ENCODE assay signal across 14 mouse cellular contexts in genomic region chr8:80474971-80475370, GRCm38 (mm10). TPM values are rescaled to one million over a fixed set of nuclear protein-coding genes. Genes with fewer than 3 reads are reported as not detected.
A peak's percentile ranks its signal among the peaks of the same experiment; 100 is the strongest.
DNase-seq lines count a peak whose midpoint lies in the region; ATAC-seq and TF ChIP-seq lines count a peak whose summit lies in the region.
"Had no signal": no experiment of that assay in that cellular context is flagged by ENCODE, and none has a peak within 500 bp of the region (broad histone marks: within the 10 kb centered on the region; RNA-seq: fewer than 3 reads in every experiment).

No protein-coding gene starts in this region.

- no peaks in the 10 kb centered on the region for H3K36me3 ChIP-seq in intestine, postnatal 0 days (ENCODE audit: control insufficient read depth, insufficient read depth)
- no peaks in the 10 kb centered on the region for H3K36me3 ChIP-seq in intestine, embryonic 16.5 days (ENCODE audit: control insufficient read depth, insufficient read depth, low read length)
- no peaks in the 10 kb centered on the region for H3K36me3 ChIP-seq in embryonic facial prominence, embryonic 14.5 days (ENCODE audit: control insufficient read depth, insufficient read depth, low read length)
- H3K36me3 ChIP-seq: hindbrain, embryonic 15.5 days; stomach, embryonic 15.5 days had no signal

- TF ChIP-seq CTCF in intestine, postnatal 0 days (IDR thresholded peaks at IDR 0.05; ENCODE audit: low read depth), result peak; percentile 25; the same call in 1 of the 2 replicates
- TF ChIP-seq CTCF in gastrocnemius, adult 2 months (IDR thresholded peaks at IDR 0.05), result no peak

- no peak overlapping the region for H3K4me2 ChIP-seq in intestine, postnatal 0 days (replicated peaks; ENCODE audit: low read depth)
- no peak overlapping the region for H3K4me2 ChIP-seq in intestine, embryonic 16.5 days (ENCODE audit: low read depth, low read length)
- no peak overlapping the region for H3K4me2 ChIP-seq in embryonic facial prominence, embryonic 14.5 days (ENCODE audit: low read depth, low read length)
- H3K4me2 ChIP-seq: hindbrain, embryonic 15.5 days; stomach, embryonic 15.5 days had no signal

- H3K4me1 ChIP-seq in intestine, postnatal 0 days (replicated peaks; ENCODE audit: control insufficient read depth, insufficient read depth, low read length), result no peaks in the 10 kb centered on the region
- no peaks in the 10 kb centered on the region for H3K4me1 ChIP-seq in intestine, embryonic 16.5 days (ENCODE audit: control insufficient read depth, insufficient read depth, low read length)
- no peaks in the 10 kb centered on the region for H3K4me1 ChIP-seq in embryonic facial prominence, embryonic 14.5 days (ENCODE audit: control insufficient read depth, insufficient read depth, low read length)
- H3K4me1 ChIP-seq: hindbrain, embryonic 15.5 days; stomach, embryonic 15.5 days had no signal

- peak; percentile 24 for DNase-seq in ZHBTc4 (ENCODE audit: low read depth, low spot score)
- peak; percentile 51 for DNase-seq in embryonic facial prominence, embryonic 14.5 days (ENCODE audit: low spot score)
- peak; percentile 69 for DNase-seq in lung, postnatal 10 days
- DNase-seq in MN1 (ENCODE audit: low spot score), result no peak
- no peak for DNase-seq in gastrocnemius, adult 18-20 months (ENCODE audit: low spot score)
- DNase-seq in gastrocnemius, adult 2 months, result no peak
- DNase-seq: cerebellum, postnatal 25 days; heart, adult 18-20 months had no signal

- intact Hi-C loops in gastrocnemius, adult 2 months (cut with DNase I), result no loop called here

- H3K9ac ChIP-seq in intestine, postnatal 0 days (ENCODE audit: low read depth, low read length), result no peak overlapping the region
- no peak overlapping the region for H3K9ac ChIP-seq in intestine, embryonic 16.5 days (ENCODE audit: low read depth, low read length)
- no peak overlapping the region for H3K9ac ChIP-seq in embryonic facial prominence, embryonic 14.5 days (ENCODE audit: low read depth, low read length)
- H3K9ac ChIP-seq: hindbrain, embryonic 15.5 days; liver, embryonic 14.5 days; stomach, embryonic 15.5 days had no signal

- 36% methylated on average over 7 of the region's 7 CpGs for WGBS in intestine, postnatal 0 days
- WGBS in intestine, embryonic 16.5 days, result 30% methylated on average over 7 of the region's 7 CpGs
- 39% methylated on average over 7 of the region's 7 CpGs for WGBS in embryonic facial prominence, embryonic 14.5 days

- H3K27ac ChIP-seq in intestine, postnatal 0 days (ENCODE audit: low read depth, low read length), result no peak overlapping the region
- H3K27ac ChIP-seq in intestine, embryonic 16.5 days (ENCODE audit: low read length), result no peak overlapping the region
- H3K27ac ChIP-seq in embryonic facial prominence, embryonic 14.5 days (replicated peaks; ENCODE audit: low read depth, low read length), result no peak overlapping the region
- H3K27ac ChIP-seq in gastrocnemius, adult 2 months, result no peak overlapping the region
- H3K27ac ChIP-seq: hindbrain, embryonic 15.5 days; liver, embryonic 14.5 days; stomach, embryonic 15.5 days had no signal

- H3K27me3 ChIP-seq in intestine, postnatal 0 days (replicated peaks; ENCODE audit: control insufficient read depth, insufficient read depth, low read length), result no peaks in the 10 kb centered on the region
- no peaks in the 10 kb centered on the region for H3K27me3 ChIP-seq in intestine, embryonic 16.5 days (replicated peaks; ENCODE audit: control insufficient read depth, insufficient read depth, low read length)
- no peaks in the 10 kb centered on the region for H3K27me3 ChIP-seq in embryonic facial prominence, embryonic 14.5 days (replicated peaks; ENCODE audit: control insufficient read depth, insufficient read depth, low read length)
- H3K27me3 ChIP-seq: CH12.LX; hindbrain, embryonic 15.5 days; stomach, embryonic 15.5 days had no signal

- no peak for ATAC-seq in intestine, postnatal 0 days
- no peak for ATAC-seq in intestine, embryonic 16.5 days
- ATAC-seq in embryonic facial prominence, embryonic 14.5 days (ENCODE audit: low read depth), result no peak

- no peak overlapping the region for H3K4me3 ChIP-seq in intestine, postnatal 0 days (ENCODE audit: low read depth, low read length)
- H3K4me3 ChIP-seq in intestine, embryonic 16.5 days (ENCODE audit: low read length), result no peak overlapping the region
- no peak overlapping the region for H3K4me3 ChIP-seq in embryonic facial prominence, embryonic 14.5 days (ENCODE audit: low read depth, low read length)
- H3K4me3 ChIP-seq in gastrocnemius, adult 2 months, result no peak overlapping the region
- H3K4me3 ChIP-seq: hindbrain, embryonic 15.5 days; stomach, embryonic 15.5 days had no signal

- H3K9me3 ChIP-seq in intestine, postnatal 0 days (ENCODE audit: control insufficient read depth), result no peaks in the 10 kb centered on the region
- H3K9me3 ChIP-seq in intestine, embryonic 16.5 days (ENCODE audit: control insufficient read depth, low read length), result no peaks in the 10 kb centered on the region
- 0 out of 2 replicates have a peak, but pooled peaks cover 6% of the 10 kb centered on the region for H3K9me3 ChIP-seq in embryonic facial prominence, embryonic 14.5 days (ENCODE audit: control insufficient read depth, low read length)
- H3K9me3 ChIP-seq: hindbrain, embryonic 15.5 days had no signal

RNA-seq across cellular contexts. Expression of gene Gypa, which starts 18.6 kb away (rescaled TPM):
- 0.46 and 0.95 TPM in 2 replicates for polyA plus RNA-seq in intestine, postnatal 0 days (2015; fragmentation: Nextera tagmentation; extraction: Ambion mirVana)
- polyA plus RNA-seq in intestine, embryonic 16.5 days (2015; fragmentation: Nextera tagmentation; extraction: Ambion mirVana), result 9.0 and 13.8 TPM in 2 replicates
- polyA plus RNA-seq in embryonic facial prominence, embryonic 14.5 days (2014; fragmentation: Nextera tagmentation; extraction: Ambion mirVana), result 6.0 and 9.6 TPM in 2 replicates
- total RNA-seq in gastrocnemius, adult 18-20 months (2021), result not detected
- total RNA-seq in gastrocnemius, adult 2 months (2021), result not detected
- total RNA-seq: CH12.LX had no signal

Comparison
In these comparisons a context has a peak if more than half of its experiments do, and no peak if none do; other contexts are left out.
1. DNase-seq: peak in ZHBTc4 (single experiment), embryonic facial prominence, embryonic 14.5 days (single experiment) and lung, postnatal 10 days (single experiment); none in MN1 (single experiment), gastrocnemius, adult 18-20 months (single experiment) and gastrocnemius, adult 2 months (single experiment).